Mouse (Mus musculus): ENCODE results near the gene Gm11983.
"Not testable (repeated sequence)": the region's sequence is repeated elsewhere in the genome, so short reads cannot be mapped to it uniquely, and the experiment has no call there.

DNA sequence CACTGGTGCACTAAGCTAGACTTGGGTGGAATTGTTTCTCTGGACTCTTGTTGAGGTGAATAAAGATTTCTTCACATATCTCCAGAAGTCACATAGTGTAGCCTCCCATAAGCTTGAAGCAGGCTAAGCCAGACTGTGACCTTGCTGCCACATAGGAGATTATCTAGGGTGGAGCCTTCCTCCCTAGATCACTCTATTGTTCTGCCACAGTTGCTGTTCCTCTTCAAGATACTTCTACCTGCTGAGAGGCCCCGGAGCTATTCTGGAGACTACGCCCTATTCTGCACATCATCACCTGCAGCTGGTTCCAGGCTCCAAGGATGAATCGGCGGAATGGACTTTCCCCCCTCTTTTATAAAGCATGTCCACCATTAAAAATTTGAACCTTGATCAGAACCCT, 45.6 kb upstream of the Gm11983 start:
- TF ChIP-seq CTCF (IDR thresholded peaks at IDR 0.05; ENCODE audit: low read depth, low read length); POLR2A (IDR thresholded peaks at IDR 0.05; ENCODE audit: borderline replicate concordance, low read depth, low read length): not testable (repeated sequence)
